Mouse (Mus musculus) liver, embryonic 12.5 days (tissue): ENCODE measurements at regions not wholly inside any gene's neighbourhood (a gene's known extent, or its start where the extent isn't known, plus 50 kb on each side); places are given as distances from the start of the nearest gene placed in this dataset.

Experiments used
- ATAC-seq: fragments of 200-750 bp; cut with Nextera tagmentation; 2 replicates; pipeline ENCODE4 v1.8.0; 2017; ENCODE audit warnings: moderate number of reproducible peaks, mild to moderate bottlenecking, moderate library complexity
- H3K27ac ChIP-seq: fragments of 300-500 bp; sonication (generic); 2 replicates; pipeline ENCODE4 v1.5.1; 2016; ENCODE audit warnings: mild to moderate bottlenecking
- H3K27me3 ChIP-seq: fragments of 300-500 bp; sonication (generic); replicated peaks from 2 replicates; pipeline ENCODE4 v1.6.1; 2016; ENCODE audit warnings: mild to moderate bottlenecking, moderate library complexity
- H3K36me3 ChIP-seq: fragments of 300-500 bp; sonication (generic); 2 replicates; pipeline ENCODE4 v1.6.1; 2016; ENCODE audit warnings: mild to moderate bottlenecking, moderate library complexity
- H3K4me1 ChIP-seq: fragments of 300-500 bp; sonication (generic); 2 replicates; pipeline ENCODE4 v1.6.1; 2016
- H3K4me2 ChIP-seq: fragments of 300-500 bp; sonication (generic); 2 replicates; pipeline ENCODE4 v1.6.1; 2016; ENCODE audit warnings: mild to moderate bottlenecking, moderate library complexity
- H3K4me3 ChIP-seq: fragments of 300-500 bp; sonication (generic); 2 replicates; pipeline ENCODE4 v1.5.1; 2016; ENCODE audit warnings: mild to moderate bottlenecking, moderate library complexity
- H3K9ac ChIP-seq: fragments of 300-500 bp; sonication (generic); 2 replicates; pipeline ENCODE4 v1.6.1; 2016; ENCODE audit warnings: mild to moderate bottlenecking, moderate library complexity
- H3K9me3 ChIP-seq: fragments of 300-500 bp; sonication (generic); replicated peaks from 2 replicates; pipeline ENCODE4 v1.6.1; 2016; ENCODE audit warnings: mild to moderate bottlenecking, moderate library complexity
- WGBS: fragments of 180-500 bp; shearing (Covaris S2); methylation state at CpG from one replicate; pipeline ENCODE4 v1.1.7; 2016; ENCODE audit not compliant: insufficient replicate concordance; 5-methylcytosine and 5-hydroxymethylcytosine counted together

DNA sequence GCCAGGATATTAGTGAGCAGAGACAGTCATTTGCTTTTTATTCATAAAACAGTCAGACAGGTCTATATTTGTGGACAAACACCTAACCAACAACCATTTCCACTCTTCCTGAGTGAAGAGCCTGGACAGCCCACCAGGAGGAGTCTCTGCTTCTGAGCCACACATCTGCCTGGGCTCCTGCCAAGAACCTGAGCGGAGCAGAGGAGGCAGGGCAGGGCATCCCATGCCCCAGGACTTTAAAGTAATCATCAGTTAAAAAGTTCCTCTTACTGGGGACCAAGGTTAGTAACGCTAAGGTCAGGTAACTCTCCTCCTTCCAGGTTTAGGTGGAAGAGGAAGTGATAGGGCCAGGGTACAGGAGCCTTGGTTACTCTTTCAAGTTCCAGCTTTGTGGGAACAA lies 144.1 kb upstream of the Zfp618 start:
- no peak overlapping the region for H3K9ac ChIP-seq
- H3K27me3 ChIP-seq, result peaks cover 3% of the 10 kb centered on the region
- no peak overlapping the region for H3K4me2 ChIP-seq
- ATAC-seq, result no peak
- 30% methylated on average over 2 of the region's 2 CpGs for WGBS
- H3K4me1 ChIP-seq, result no peaks in the 10 kb centered on the region
- H3K4me3 ChIP-seq, result no peak overlapping the region
- H3K9me3 ChIP-seq, result no peaks in the 10 kb centered on the region
- no peaks in the 10 kb centered on the region for H3K36me3 ChIP-seq
- H3K27ac ChIP-seq, result no peak overlapping the region

DNA sequence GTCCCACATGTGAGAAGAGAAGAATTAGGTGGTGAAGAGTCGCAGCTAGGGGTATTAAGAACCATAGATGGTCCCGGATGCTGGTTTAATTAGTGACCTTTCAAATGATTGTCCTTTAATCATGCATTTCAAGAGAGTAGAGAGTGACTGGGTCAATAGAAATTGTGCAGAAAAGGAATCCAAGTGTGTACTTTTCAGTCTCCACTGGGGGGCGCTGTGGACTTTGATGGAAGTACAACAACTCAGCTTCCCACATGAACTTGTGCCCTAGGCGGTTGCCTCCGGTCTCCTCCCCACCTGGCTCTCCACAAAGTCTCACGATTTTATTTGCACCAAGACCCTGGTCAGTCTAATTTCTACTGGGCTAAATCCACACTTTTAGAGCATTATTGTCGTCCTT lies 142.8 kb upstream of the Zfp618 start:
- 26% methylated on average over 7 of the region's 7 CpGs for WGBS
- H3K4me1 ChIP-seq, result no peaks in the 10 kb centered on the region
- H3K36me3 ChIP-seq, result no peaks in the 10 kb centered on the region
- no peak overlapping the region for H3K27ac ChIP-seq
- H3K9ac ChIP-seq, result no peak overlapping the region
- no peaks in the 10 kb centered on the region for H3K9me3 ChIP-seq
- ATAC-seq, result no peak
- H3K4me2 ChIP-seq, result no peak overlapping the region
- H3K27me3 ChIP-seq, result peaks cover 3% of the 10 kb centered on the region
- no peak overlapping the region for H3K4me3 ChIP-seq

- Histone ChIP-seq H3K4me1 (no peaks in the 10 kb centered on the region), H3K4me3 (no peak overlapping the region), H3K27ac (no peak overlapping the region), H3K27me3 (peaks cover 3% of the 10 kb centered on the region), H3K9me3 (no peaks in the 10 kb centered on the region), H3K36me3 (no peaks in the 10 kb centered on the region), H3K9ac (no peak overlapping the region), H3K4me2 (no peak overlapping the region)
- WGBS, result 56% methylated on average over 7 of the region's 7 CpGs
- no peak for ATAC-seq
Observed at GRCm38 (mm10) chr4:62823082-62823481, 142.3 kb upstream of the Zfp618 start.

- H3K4me3 ChIP-seq, result no peak overlapping the region
- 49% methylated on average over 9 of the region's 9 CpGs for WGBS
Observed at GRCm38 (mm10) chr4:62823555-62824250, 141.7 kb upstream of the Zfp618 start.

DNA sequence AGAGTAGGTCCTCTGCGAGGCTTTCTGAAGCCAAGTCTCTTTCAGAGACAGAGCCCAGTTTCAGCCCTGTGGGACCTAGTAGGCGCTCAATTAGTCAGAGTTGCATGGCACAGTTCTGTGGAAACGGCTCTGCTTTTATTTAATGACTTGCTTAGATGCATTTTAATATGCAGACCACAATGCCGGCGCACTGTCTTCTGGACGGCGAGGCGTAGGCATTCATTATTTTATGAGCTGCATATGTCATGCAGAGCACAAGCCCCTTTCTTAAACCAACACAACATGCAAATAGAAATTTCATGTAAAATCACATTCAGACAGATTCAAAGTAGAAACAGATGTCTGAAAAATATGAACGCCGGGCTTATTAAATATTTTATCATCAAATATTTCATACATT lies 140.8 kb upstream of the Zfp618 start:
- H3K27ac ChIP-seq, result no peak overlapping the region
- no peak overlapping the region for H3K4me3 ChIP-seq
- no peaks in the 10 kb centered on the region for H3K4me1 ChIP-seq
- H3K27me3 ChIP-seq, result peaks cover 3% of the 10 kb centered on the region
- no peak overlapping the region for H3K9ac ChIP-seq
- 72% methylated on average over 10 of the region's 10 CpGs for WGBS
- ATAC-seq, result no peak
- H3K36me3 ChIP-seq, result no peaks in the 10 kb centered on the region
- no peak overlapping the region for H3K4me2 ChIP-seq
- no peaks in the 10 kb centered on the region for H3K9me3 ChIP-seq

More at GRCm38 (mm10) chr4:62823555-62824250, 141.7 kb upstream of the Zfp618 start:
- Histone ChIP-seq H3K9me3 (no peaks in the 10 kb centered on the region), H3K4me2 (no peak overlapping the region), H3K9ac (no peak overlapping the region), H3K27ac (no peak overlapping the region), H3K4me1 (no peaks in the 10 kb centered on the region), H3K27me3 (peaks cover 3% of the 10 kb centered on the region), H3K36me3 (no peaks in the 10 kb centered on the region)
- no peak for ATAC-seq

GRCm38 (mm10) chr4:62825256-62825655 lies 140.1 kb upstream of the Zfp618 start:
- H3K4me3 ChIP-seq, result no peak overlapping the region
- ATAC-seq, result no peak
- peaks cover 3% of the 10 kb centered on the region for H3K27me3 ChIP-seq
- H3K36me3 ChIP-seq, result no peaks in the 10 kb centered on the region
- H3K27ac ChIP-seq, result no peak overlapping the region
- 72% methylated on average over 5 of the region's 5 CpGs for WGBS
- no peak overlapping the region for H3K9ac ChIP-seq
- H3K9me3 ChIP-seq, result no peaks in the 10 kb centered on the region
- H3K4me2 ChIP-seq, result no peak overlapping the region
- no peaks in the 10 kb centered on the region for H3K4me1 ChIP-seq

DNA sequence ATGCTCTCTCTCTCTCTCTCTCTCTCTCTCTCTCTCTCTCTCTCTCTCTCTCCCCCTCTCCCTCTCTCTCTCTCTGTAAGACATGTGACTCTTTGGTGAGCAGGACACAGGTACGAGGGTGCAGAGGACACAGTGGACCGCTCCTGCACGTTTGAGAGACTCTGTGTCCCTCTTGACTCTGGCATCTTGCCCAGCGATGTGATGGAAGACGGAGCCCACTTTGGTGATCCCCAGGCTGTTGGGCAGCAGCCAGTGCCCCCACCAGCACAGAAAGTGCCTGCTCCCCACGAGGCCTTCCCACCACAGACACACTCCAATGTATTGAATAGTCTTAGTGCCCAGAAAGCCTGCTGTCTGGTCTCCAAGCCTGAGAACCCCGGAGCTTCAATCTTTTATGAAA lies 136.4 kb upstream of the Zfp618 start:
- no peak for ATAC-seq
- Histone ChIP-seq H3K36me3 (no peaks in the 10 kb centered on the region), H3K4me3 (no peak overlapping the region), H3K27me3 (peaks cover 3% of the 10 kb centered on the region), H3K27ac (no peak overlapping the region), H3K9me3 (no peaks in the 10 kb centered on the region), H3K4me2 (no peak overlapping the region), H3K4me1 (no peaks in the 10 kb centered on the region), H3K9ac (no peak overlapping the region)
- WGBS, result 62% methylated on average over 7 of the region's 7 CpGs

DNA sequence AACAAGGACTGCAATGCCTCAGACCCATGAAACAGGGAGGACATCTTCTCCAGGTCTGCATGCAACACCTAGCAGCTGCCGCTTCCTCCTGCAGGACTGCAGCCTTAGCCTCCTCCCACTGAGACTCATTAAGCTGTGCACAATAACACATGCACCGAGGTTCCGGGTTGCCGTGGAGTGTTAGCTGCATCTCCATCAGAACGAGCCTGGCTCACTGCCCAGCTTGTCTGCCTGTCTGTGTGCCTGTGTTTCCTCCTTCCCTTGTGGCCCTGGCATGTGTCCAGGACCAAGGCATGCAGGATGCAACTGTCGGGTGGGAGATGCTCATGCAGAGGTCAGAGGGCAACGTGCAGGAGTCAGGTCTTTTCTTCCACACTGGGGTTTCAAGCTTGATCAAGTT lies 131.4 kb upstream of the Zfp618 start:
- Histone ChIP-seq H3K36me3 (no peaks in the 10 kb centered on the region), H3K4me2 (no peak overlapping the region), H3K27me3 (no peaks in the 10 kb centered on the region), H3K9ac (no peak overlapping the region), H3K9me3 (no peaks in the 10 kb centered on the region), H3K27ac (no peak overlapping the region), H3K4me1 (no peaks in the 10 kb centered on the region), H3K4me3 (no peak overlapping the region)
- WGBS, result 58% methylated on average over 7 of the region's 7 CpGs
- no peak for ATAC-seq

DNA sequence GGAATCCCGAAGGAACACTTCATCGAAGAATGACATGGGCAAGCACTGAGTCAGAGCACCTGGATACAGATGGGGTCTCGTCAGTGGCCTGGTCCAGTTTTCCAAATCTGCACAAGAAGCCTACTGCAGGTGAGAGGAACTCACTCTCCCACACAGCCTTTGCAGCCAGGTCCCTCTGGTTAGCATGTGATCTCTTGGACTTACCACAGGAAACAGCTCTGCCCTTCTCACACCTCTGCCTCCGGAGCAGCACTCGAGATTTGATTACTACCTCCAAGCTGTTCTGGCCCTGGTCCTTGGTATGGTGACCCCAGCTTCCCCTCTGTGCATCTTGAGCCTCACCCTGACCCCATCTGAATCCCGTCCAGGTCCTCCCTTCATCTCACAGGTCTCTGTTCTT lies 128.5 kb upstream of the Zfp618 start:
- no peak for ATAC-seq

DNA sequence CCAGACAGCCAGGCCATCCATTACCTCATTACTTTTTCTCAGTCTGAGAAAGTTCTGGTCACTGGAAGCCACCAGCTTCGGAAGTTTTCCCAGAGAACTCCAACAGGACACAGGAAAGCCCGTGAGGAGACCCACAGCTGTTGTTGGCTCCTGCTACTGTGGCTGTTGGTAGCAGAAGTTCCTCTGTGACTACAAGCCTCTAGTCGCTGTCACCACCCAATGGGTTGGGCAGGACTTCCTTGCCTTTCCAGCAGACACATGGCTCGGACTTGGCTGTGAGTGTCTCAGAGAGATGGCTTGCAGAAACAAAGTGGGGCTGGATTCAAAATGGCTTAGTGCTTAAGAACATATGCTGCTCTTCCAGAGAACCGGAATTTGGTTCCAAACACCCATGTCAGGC lies 114.8 kb upstream of the Zfp618 start:
- Histone ChIP-seq H3K9ac (no peak overlapping the region), H3K4me3 (no peak overlapping the region), H3K4me2 (no peak overlapping the region), H3K27ac (no peak overlapping the region), H3K4me1 (no peaks in the 10 kb centered on the region), H3K27me3 (no peaks in the 10 kb centered on the region), H3K9me3 (no peaks in the 10 kb centered on the region), H3K36me3 (no peaks in the 10 kb centered on the region)
- 48% methylated on average over 5 of the region's 5 CpGs for WGBS
- no peak for ATAC-seq

More for the DNA sequence above, 128.5 kb upstream of the Zfp618 start:
- no peak overlapping the region for H3K4me3 ChIP-seq
- no peaks in the 10 kb centered on the region for H3K4me1 ChIP-seq
- no peaks in the 10 kb centered on the region for H3K9me3 ChIP-seq
- 45% methylated on average over 6 of the region's 6 CpGs for WGBS
- no peaks in the 10 kb centered on the region for H3K27me3 ChIP-seq
- H3K36me3 ChIP-seq, result no peaks in the 10 kb centered on the region
- H3K9ac ChIP-seq, result no peak overlapping the region
- H3K27ac ChIP-seq, result no peak overlapping the region
- no peak overlapping the region for H3K4me2 ChIP-seq

DNA sequence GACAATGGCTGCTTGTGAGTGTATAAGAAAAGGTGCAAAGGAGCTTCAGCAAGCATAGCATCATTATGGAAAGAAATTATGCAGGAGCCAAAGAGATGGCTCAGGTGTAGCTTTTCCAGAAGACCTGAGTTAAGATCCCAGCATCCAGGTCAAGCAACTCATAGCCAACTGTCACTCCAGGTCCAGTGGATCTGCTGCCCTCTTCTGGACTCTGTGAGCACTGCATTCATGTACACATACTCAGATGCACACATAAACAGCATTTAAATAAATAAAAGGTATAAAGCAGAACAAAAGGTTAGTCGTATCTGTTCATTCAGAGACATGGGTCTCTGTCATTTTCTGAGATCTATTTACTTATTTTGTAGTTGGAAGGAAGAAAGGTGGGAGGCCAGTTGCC lies 112.0 kb upstream of the Zfp618 start:
- Histone ChIP-seq H3K36me3 (no peaks in the 10 kb centered on the region), H3K27me3 (no peaks in the 10 kb centered on the region), H3K9ac (no peak overlapping the region), H3K4me2 (no peak overlapping the region), H3K4me3 (no peak overlapping the region), H3K27ac (no peak overlapping the region), H3K4me1 (no peaks in the 10 kb centered on the region), H3K9me3 (no peaks in the 10 kb centered on the region)
- ATAC-seq, result no peak
- 60% methylated on average over 1 of the region's 1 CpGs for WGBS

- WGBS, result 69% methylated on average over 3 of the region's 3 CpGs
- H3K36me3 ChIP-seq, result no peaks in the 10 kb centered on the region
- ATAC-seq, result no peak
- H3K27ac ChIP-seq, result no peak overlapping the region
- H3K4me3 ChIP-seq, result no peak overlapping the region
- H3K9me3 ChIP-seq, result no peaks in the 10 kb centered on the region
- no peak overlapping the region for H3K4me2 ChIP-seq
- H3K27me3 ChIP-seq, result no peaks in the 10 kb centered on the region
- H3K4me1 ChIP-seq, result no peaks in the 10 kb centered on the region
- no peak overlapping the region for H3K9ac ChIP-seq
Observed at GRCm38 (mm10) chr4:62856406-62856805, 109.0 kb upstream of the Zfp618 start.

- Histone ChIP-seq H3K27ac (no peak overlapping the region), H3K9ac (no peak overlapping the region), H3K36me3 (no peaks in the 10 kb centered on the region), H3K4me1 (no peaks in the 10 kb centered on the region), H3K4me3 (no peak overlapping the region), H3K27me3 (no peaks in the 10 kb centered on the region), H3K4me2 (no peak overlapping the region), H3K9me3 (no peaks in the 10 kb centered on the region)
- ATAC-seq, result no peak
- 77% methylated on average over 3 of the region's 3 CpGs for WGBS
Observed at GRCm38 (mm10) chr4:62862756-62863155, 102.6 kb upstream of the Zfp618 start.
